Mouse (Mus musculus) hindbrain, embryonic 16.5 days (tissue): Measurements from ENCODE around the gene Sri. TPM values are rescaled to one million over a fixed set of nuclear protein-coding genes. Genes with fewer than 3 reads are reported as not detected.

Experiments used
- ATAC-seq: fragments of 200-750 bp; cut with Nextera tagmentation; 2 replicates; pipeline ENCODE4 v1.8.0; 2017; ENCODE audit warnings: moderate TSS enrichment, moderate library complexity
- H3K27ac ChIP-seq: fragments of 300-500 bp; sonication (generic); 2 replicates; pipeline ENCODE4 v1.5.1; 2014; ENCODE audit warnings: low read depth, mild to moderate bottlenecking, control low read depth, low read length, moderate library complexity
- H3K27me3 ChIP-seq: fragments of 300-500 bp; sonication (generic); replicated peaks from 2 replicates; pipeline ENCODE4 v1.6.1; 2014; ENCODE audit warnings: low read length; ENCODE audit not compliant: control insufficient read depth, insufficient read depth
- H3K36me3 ChIP-seq: fragments of 300-500 bp; sonication (generic); 2 replicates; pipeline ENCODE4 v1.6.1; 2014; ENCODE audit warnings: mild to moderate bottlenecking, low read length, moderate library complexity, mixed read lengths; ENCODE audit not compliant: control insufficient read depth, insufficient read depth
- H3K4me1 ChIP-seq: fragments of 300-500 bp; sonication (generic); 2 replicates; pipeline ENCODE4 v1.6.1; 2014; ENCODE audit warnings: low read depth, low read length; ENCODE audit not compliant: control insufficient read depth, insufficient read depth
- H3K4me2 ChIP-seq: fragments of 300-500 bp; sonication (generic); 2 replicates; pipeline ENCODE4 v1.6.1; 2014; ENCODE audit warnings: mild to moderate bottlenecking, low read length, control low read depth, moderate library complexity
- H3K4me3 ChIP-seq: fragments of 300-500 bp; sonication (generic); 2 replicates; pipeline ENCODE4 v1.5.1; 2014; ENCODE audit warnings: mild to moderate bottlenecking, low read length, control low read depth, moderate library complexity
- H3K9ac ChIP-seq: fragments of 300-500 bp; sonication (generic); 2 replicates; pipeline ENCODE4 v1.6.1; 2014; ENCODE audit warnings: low read depth, mild to moderate bottlenecking, control low read depth, low read length, moderate library complexity
- H3K9me3 ChIP-seq: fragments of 300-500 bp; sonication (generic); 2 replicates; pipeline ENCODE4 v1.6.1; 2014; ENCODE audit warnings: mild to moderate bottlenecking, low read length, moderate library complexity; ENCODE audit not compliant: control insufficient read depth
- WGBS: fragments of 180-500 bp; shearing (Covaris S2); extraction: QIAGEN DNeasy Blood & Tissue Kit; methylation state at CpG from one replicate; pipeline ENCODE4 v1.1.7; 2014; 5-methylcytosine and 5-hydroxymethylcytosine counted together
- polyA plus RNA-seq: library from polyadenylated mRNA; unstranded; fragments of >200 nt; fragmentation: Nextera tagmentation; extraction: Ambion mirVana; gene quantifications from 2 replicates; pipeline ENCODE4 v1.2.1, GENCODE M21; 2015

Gene Sri
- polyA plus RNA-seq, 1 experiment from 2014 or later, result 203 TPM

- H3K4me2 ChIP-seq, result peak overlapping the region; percentile 68
- H3K27me3 ChIP-seq, result no peaks in the 10 kb centered on the region
- H3K4me3 ChIP-seq, result peak overlapping the region; percentile 81
- H3K36me3 ChIP-seq, result peaks cover 5% of the 10 kb centered on the region; the same call in 1 of the 2 replicates
- WGBS, result under 1% methylated on average over 45 of the region's 60 CpGs
- peaks cover 7% of the 10 kb centered on the region for H3K4me1 ChIP-seq
- peak overlapping the region; percentile 89 for H3K27ac ChIP-seq
- peak; percentile 98 for ATAC-seq
- peak overlapping the region; percentile 85 for H3K9ac ChIP-seq
- H3K9me3 ChIP-seq, result no peaks in the 10 kb centered on the region
Measured at GRCm38 (mm10) chr5:8056141-8057017, 10.5 kb downstream of the Sri start.

- peak overlapping the region; percentile 81 for H3K4me3 ChIP-seq
- peak overlapping the region; percentile 89; the same call in 1 of the 2 replicates for H3K27ac ChIP-seq
- no peaks in the 10 kb centered on the region for H3K27me3 ChIP-seq
- ATAC-seq, result no peak
- H3K36me3 ChIP-seq, result peaks cover 5% of the 10 kb centered on the region; the same call in 1 of the 2 replicates
- H3K9ac ChIP-seq, result peak overlapping the region; percentile 85
- 59% methylated on average over 5 of the region's 5 CpGs for WGBS
- peaks cover 7% of the 10 kb centered on the region for H3K4me1 ChIP-seq
- H3K4me2 ChIP-seq, result peak overlapping the region; percentile 68
- no peaks in the 10 kb centered on the region for H3K9me3 ChIP-seq
Measured at GRCm38 (mm10) chr5:8057018-8057323, 11.1 kb downstream of the Sri start.

GRCm38 (mm10) chr5:8058056-8058455 is 12.2 kb downstream of the Sri start:
- WGBS, result 91% methylated on average over 7 of the region's 7 CpGs
- H3K4me3 ChIP-seq, result no peak overlapping the region
- peaks cover 5% of the 10 kb centered on the region; the same call in 1 of the 2 replicates for H3K36me3 ChIP-seq
- H3K9me3 ChIP-seq, result no peaks in the 10 kb centered on the region
- H3K4me2 ChIP-seq, result no peak overlapping the region
- H3K4me1 ChIP-seq, result peaks cover 7% of the 10 kb centered on the region
- H3K9ac ChIP-seq, result no peak overlapping the region
- H3K27me3 ChIP-seq, result no peaks in the 10 kb centered on the region
- no peak for ATAC-seq
- no peak overlapping the region for H3K27ac ChIP-seq

- Histone ChIP-seq H3K4me3 (no peak overlapping the region), H3K9ac (no peak overlapping the region), H3K27me3 (no peaks in the 10 kb centered on the region), H3K27ac (no peak overlapping the region), H3K4me2 (no peak overlapping the region), H3K36me3 (peaks cover 26% of the 10 kb centered on the region), H3K4me1 (peaks cover under 1% of the 10 kb centered on the region), H3K9me3 (no peaks in the 10 kb centered on the region)
- no peak for ATAC-seq
- WGBS, result 95% methylated on average over 2 of the region's 2 CpGs
Measured at GRCm38 (mm10) chr5:8062469-8062868, 16.6 kb downstream of the Sri start.

GRCm38 (mm10) chr5:8063207-8063606 is 17.3 kb downstream of the Sri start:
- Histone ChIP-seq H3K4me3 (no peak overlapping the region), H3K4me2 (no peak overlapping the region), H3K36me3 (peaks cover 27% of the 10 kb centered on the region), H3K27ac (no peak overlapping the region), H3K27me3 (no peaks in the 10 kb centered on the region), H3K9ac (no peak overlapping the region), H3K9me3 (no peaks in the 10 kb centered on the region), H3K4me1 (no peaks in the 10 kb centered on the region)
- 58% methylated on average over 6 of the region's 6 CpGs for WGBS
- ATAC-seq, result no peak

- Histone ChIP-seq H3K36me3 (peaks cover 16% of the 10 kb centered on the region; the same call in 1 of the 2 replicates), H3K4me3 (no peak overlapping the region), H3K9me3 (no peaks in the 10 kb centered on the region), H3K27ac (no peak overlapping the region), H3K27me3 (no peaks in the 10 kb centered on the region), H3K9ac (no peak overlapping the region), H3K4me1 (no peaks in the 10 kb centered on the region), H3K4me2 (no peak overlapping the region)
- no peak for ATAC-seq
- 90% methylated on average over 9 of the region's 9 CpGs for WGBS
Measured at GRCm38 (mm10) chr5:8073406-8073805, 27.5 kb downstream of the Sri start.

- peaks cover 16% of the 10 kb centered on the region; the same call in 1 of the 2 replicates for H3K36me3 ChIP-seq
- H3K4me3 ChIP-seq, result no peak overlapping the region
- WGBS, result 85% methylated on average over 9 of the region's 9 CpGs
- no peak overlapping the region for H3K4me2 ChIP-seq
- H3K9me3 ChIP-seq, result no peaks in the 10 kb centered on the region
- no peaks in the 10 kb centered on the region for H3K4me1 ChIP-seq
- no peaks in the 10 kb centered on the region for H3K27me3 ChIP-seq
- ATAC-seq, result peak; percentile 25; the same call in 1 of the 2 replicates
- H3K9ac ChIP-seq, result no peak overlapping the region
- H3K27ac ChIP-seq, result no peak overlapping the region
Measured at GRCm38 (mm10) chr5:8073901-8074561, 28.2 kb downstream of the Sri start.

- Histone ChIP-seq H3K9me3 (no peaks in the 10 kb centered on the region), H3K4me3 (no peak overlapping the region), H3K4me2 (no peak overlapping the region), H3K36me3 (peaks cover 14% of the 10 kb centered on the region; the same call in 1 of the 2 replicates), H3K4me1 (no peaks in the 10 kb centered on the region), H3K27ac (no peak overlapping the region), H3K9ac (no peak overlapping the region), H3K27me3 (no peaks in the 10 kb centered on the region)
- no peak for ATAC-seq
- WGBS, result 93% methylated on average over 8 of the region's 8 CpGs
Measured at GRCm38 (mm10) chr5:8077481-8077880, 31.6 kb downstream of the Sri start.

- H3K27me3 ChIP-seq, result no peaks in the 10 kb centered on the region
- 71% methylated on average over 20 of the region's 20 CpGs for WGBS
- H3K4me1 ChIP-seq, result no peaks in the 10 kb centered on the region
- ATAC-seq, result no peak
- H3K4me2 ChIP-seq, result no peak overlapping the region
- 0 out of 2 replicates have a peak, but pooled peaks cover 2% of the 10 kb centered on the region for H3K36me3 ChIP-seq
- no peak overlapping the region for H3K27ac ChIP-seq
- H3K9ac ChIP-seq, result no peak overlapping the region
- no peaks in the 10 kb centered on the region for H3K9me3 ChIP-seq
- H3K4me3 ChIP-seq, result no peak overlapping the region
Measured at GRCm38 (mm10) chr5:8082800-8083509, 37.1 kb downstream of the Sri start.
